Mouse (Mus musculus): ENCODE data around the gene Kcnj11.

The Kcnj11 gene

DNA sequence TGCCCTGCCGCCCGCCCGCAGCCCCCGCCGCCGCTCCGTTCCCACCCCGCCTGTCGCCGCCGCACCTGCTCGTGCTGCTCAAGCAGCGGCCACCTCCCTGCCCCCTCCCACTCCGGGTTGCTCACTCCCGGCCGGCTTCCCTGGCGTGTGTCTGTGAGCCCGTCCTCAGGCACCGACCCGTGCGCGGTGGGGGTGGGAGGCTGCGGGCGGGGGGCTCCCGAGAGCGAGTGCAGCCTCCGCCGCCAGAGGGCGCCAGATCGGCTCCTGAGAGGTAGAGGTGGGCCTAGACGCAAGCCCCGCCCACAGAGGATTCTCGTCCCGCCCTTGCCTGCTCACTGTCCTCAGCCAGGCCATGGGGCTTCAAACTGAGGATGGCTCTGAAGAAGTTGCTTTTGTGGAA is at the start of gene Kcnj11:
Gene Kcnj11, minus strand, starts transcription at position 202 of the 400 bp plus-strand sequence.
- peak; percentile 63 for DNase-seq (ENCODE audit: low spot score)

GRCm38 (mm10) chr7:46147417-46147816 is 46.9 kb upstream of the Kcnj11 start:
- no peak for DNase-seq (ENCODE audit: low spot score)

GRCm38 (mm10) chr7:46146675-46147308 is 46.2 kb upstream of the Kcnj11 start:
- DNase-seq (ENCODE audit: low spot score): no peak

- no peak for DNase-seq (ENCODE audit: low spot score)
Observed at GRCm38 (mm10) chr7:46144061-46144460, 43.5 kb upstream of the Kcnj11 start.

- DNase-seq (ENCODE audit: low spot score): no peak
Observed at GRCm38 (mm10) chr7:46138329-46138930, 37.9 kb upstream of the Kcnj11 start.

DNA sequence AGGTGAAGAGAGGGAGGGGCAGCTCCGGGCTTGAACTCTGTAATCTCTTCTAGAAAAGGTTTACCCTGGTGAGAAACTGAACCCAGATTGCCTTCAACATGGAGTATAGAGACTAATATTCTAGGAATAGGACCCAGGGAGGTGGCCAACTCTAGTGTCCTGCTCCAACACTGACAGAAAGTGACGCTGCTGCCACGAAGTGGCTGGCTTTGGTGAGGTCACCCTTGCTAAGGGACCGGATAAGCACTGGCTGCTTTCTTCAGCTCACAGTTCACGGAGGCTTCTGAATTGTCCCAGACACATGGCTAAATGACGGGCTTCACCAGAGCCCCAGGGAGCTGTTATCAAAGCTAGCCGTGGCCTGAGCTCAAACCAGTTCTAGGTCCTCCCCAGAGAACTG is 33.3 kb upstream of the Kcnj11 start:
- no peak for DNase-seq (ENCODE audit: low spot score)

GRCm38 (mm10) chr7:46132229-46132628 is 31.7 kb upstream of the Kcnj11 start:
- no peak for DNase-seq (ENCODE audit: low spot score)

- no peak for DNase-seq (ENCODE audit: low spot score)
Observed at GRCm38 (mm10) chr7:46131806-46132205, 31.2 kb upstream of the Kcnj11 start.

GRCm38 (mm10) chr7:46131266-46131665 is 30.7 kb upstream of the Kcnj11 start:
- DNase-seq (ENCODE audit: low spot score): no peak

- no peak for DNase-seq (ENCODE audit: low spot score)
Observed at GRCm38 (mm10) chr7:46130723-46131122, 30.2 kb upstream of the Kcnj11 start.

DNA sequence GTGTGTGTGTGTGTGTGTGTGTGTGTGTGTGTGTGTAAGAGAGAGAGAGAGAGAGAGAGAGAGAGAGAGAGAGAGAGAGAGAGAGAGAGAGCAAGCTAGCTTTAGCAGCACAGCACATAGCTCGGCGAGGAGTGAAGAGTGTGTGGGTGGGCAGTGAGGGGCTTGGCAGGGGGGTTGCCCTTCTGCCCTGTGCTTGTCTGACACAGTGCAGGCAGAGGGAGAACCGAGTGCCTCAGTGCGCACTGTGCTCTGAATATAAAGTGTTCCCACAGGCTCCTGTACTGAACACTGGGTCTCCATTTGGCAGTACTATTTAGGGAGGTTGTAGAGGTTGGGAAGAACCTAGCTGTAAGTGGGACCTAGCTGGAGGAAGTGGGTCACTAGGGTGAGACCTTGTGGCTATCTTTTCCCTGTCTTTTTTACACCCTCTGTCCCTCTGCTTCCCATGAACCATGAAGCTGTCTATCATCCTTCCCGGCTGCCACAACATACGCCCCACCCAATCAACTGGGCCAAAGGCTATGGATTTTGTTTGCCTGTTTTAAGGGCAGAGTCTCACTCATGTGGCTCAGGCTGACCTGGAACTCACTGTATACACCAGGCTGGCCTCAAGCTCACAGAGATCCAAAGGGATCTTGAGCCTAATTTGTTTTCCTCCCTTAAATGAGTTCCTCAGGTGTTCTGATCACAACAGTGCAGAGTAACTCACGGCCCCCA is 29.1 kb upstream of the Kcnj11 start:
- DNase-seq (ENCODE audit: low spot score): no peak

- DNase-seq (ENCODE audit: low spot score): no peak
Observed at GRCm38 (mm10) chr7:46128196-46128595, 27.6 kb upstream of the Kcnj11 start.

- no peak for DNase-seq (ENCODE audit: low spot score)
Observed at GRCm38 (mm10) chr7:46125340-46125739, 24.8 kb upstream of the Kcnj11 start.

- no peak for DNase-seq (ENCODE audit: low spot score)
Observed at GRCm38 (mm10) chr7:46124460-46124859, 23.9 kb upstream of the Kcnj11 start.

GRCm38 (mm10) chr7:46122964-46123363 is 22.4 kb upstream of the Kcnj11 start:
- no peak for DNase-seq (ENCODE audit: low spot score)

GRCm38 (mm10) chr7:46117035-46117434 is 16.5 kb upstream of the Kcnj11 start:
- DNase-seq (ENCODE audit: low spot score): no peak

- no peak for DNase-seq (ENCODE audit: low spot score)
Observed at GRCm38 (mm10) chr7:46116118-46116581, 15.6 kb upstream of the Kcnj11 start.

DNA sequence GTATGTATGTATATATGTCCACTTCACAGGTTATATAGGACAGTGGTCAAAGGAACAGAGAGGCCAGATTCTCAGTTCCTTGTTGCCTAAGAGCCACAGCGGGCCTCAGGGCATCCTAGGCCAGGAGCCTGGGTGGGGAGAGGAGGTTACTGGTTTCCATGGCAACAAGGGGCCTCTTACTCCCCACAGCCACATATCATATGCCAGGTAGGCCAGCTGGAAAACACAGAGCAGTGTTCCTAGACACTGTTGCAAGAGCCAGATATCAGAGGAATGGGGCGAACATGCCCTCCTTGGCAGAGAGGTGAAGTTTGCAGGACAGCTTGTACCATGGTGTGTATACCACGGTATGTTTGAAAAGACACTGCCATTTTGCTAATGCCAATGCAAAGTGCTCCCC is 12.9 kb upstream of the Kcnj11 start:
- DNase-seq (ENCODE audit: low spot score): no peak

DNA sequence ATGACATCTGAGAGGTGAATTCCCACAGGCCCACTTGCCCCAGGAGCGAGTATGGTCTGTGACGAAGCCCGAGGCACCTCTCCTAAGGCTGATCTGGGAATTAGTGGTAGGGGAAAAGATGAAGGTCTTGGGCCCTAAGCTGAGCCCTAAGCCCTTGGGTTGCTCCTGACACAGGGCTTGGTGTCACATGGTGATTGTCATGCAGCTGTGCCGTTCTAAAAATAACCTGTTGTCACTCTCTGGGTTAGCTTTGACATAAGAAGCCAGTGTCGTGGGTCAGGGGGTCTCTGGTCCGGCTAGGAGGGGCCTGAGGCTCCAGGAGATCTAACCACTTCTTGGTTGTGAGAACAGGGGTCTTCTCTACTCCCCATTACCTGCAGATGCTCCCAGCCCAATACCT is 11.4 kb upstream of the Kcnj11 start:
- DNase-seq (ENCODE audit: low spot score): no peak

GRCm38 (mm10) chr7:46111212-46111817 is 10.8 kb upstream of the Kcnj11 start:
- DNase-seq (ENCODE audit: low spot score): no peak

DNA sequence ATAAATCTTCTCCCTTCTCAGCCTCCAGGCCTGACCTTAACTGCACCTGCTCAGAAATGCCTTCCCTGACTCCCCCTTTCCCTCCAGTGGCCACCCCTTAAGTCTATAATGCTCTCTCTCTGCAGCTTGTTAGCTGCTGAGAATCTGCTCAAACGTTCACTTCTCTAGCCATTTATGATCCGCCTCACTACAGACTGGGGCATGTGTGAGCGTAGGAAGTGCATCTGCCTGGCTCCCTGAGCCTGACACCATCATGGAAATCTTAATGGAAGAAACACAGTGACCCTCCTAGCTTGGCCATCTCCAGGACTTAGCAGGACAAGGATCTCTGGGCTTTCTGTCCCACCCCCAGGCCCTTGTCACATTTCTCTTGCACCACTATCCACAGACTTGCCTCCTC is 9.5 kb upstream of the Kcnj11 start:
- DNase-seq (ENCODE audit: low spot score): no peak

DNA sequence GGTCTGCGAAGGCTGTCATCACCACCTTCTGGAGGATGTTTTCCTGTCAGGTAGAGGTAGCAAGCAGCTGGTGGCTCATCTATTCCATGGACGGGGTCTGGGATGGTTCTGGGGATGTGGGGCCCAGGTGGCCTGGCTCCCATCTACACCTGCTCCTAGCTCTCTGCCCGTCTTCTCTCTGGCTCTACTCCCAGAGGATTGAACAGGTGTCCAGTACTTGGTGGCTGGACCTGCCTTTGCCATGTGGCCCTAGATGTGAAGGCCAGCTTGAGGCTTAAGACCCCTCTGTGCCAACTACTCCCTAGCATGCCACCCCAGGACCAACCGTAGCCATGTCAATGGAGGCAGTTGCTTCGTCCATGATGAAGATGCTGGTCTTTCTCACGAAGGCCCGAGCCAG is 4.9 kb upstream of the Kcnj11 start:
- no peak for DNase-seq (ENCODE audit: low spot score)
